Mouse (Mus musculus): ENCODE data around the gene Hcfc2. TPM values are rescaled to one million over a fixed set of nuclear protein-coding genes. Genes with fewer than 3 reads are reported as not detected.
A peak's percentile ranks its signal among the peaks of the same experiment; 100 is the strongest.

Hcfc2 gene
- polyA plus RNA-seq, 1 experiment from 2014 or later, result 47.5 TPM

DNA sequence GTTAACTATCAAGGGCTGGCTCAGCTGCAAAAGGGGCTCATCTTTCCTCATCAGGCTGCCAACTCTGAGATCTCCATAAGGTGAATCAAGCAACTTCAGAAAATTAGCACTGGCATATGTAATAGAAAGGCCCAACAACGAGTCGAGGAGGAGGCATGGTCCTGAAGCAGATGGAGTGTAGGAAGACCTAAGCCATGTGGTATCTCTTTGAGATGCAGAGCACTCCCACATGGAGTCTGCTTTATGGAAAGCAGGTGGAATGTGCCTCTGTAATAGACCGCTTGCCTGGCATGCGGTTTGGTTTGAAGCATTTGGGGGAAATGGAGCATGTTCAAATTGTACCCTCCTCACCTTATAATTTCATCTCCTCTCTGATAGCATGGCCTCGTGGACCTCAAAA lies 15.2 kb upstream of the Hcfc2 start:
- 86% methylated on average over 5 of the region's 5 CpGs for WGBS
- H3K4me2 ChIP-seq, result no peak overlapping the region
- H3K27ac ChIP-seq, result no peak overlapping the region
- H3K9me3 ChIP-seq (replicated peaks), result no peaks in the 10 kb centered on the region
- no peak overlapping the region for H3K9ac ChIP-seq
- H3K4me1 ChIP-seq, result no peaks in the 10 kb centered on the region
- no peak for ATAC-seq
- no peaks in the 10 kb centered on the region for H3K36me3 ChIP-seq (ENCODE audit: poor library complexity, severe bottlenecking)
- no peak overlapping the region for H3K4me3 ChIP-seq
- H3K27me3 ChIP-seq, result no peaks in the 10 kb centered on the region

DNA sequence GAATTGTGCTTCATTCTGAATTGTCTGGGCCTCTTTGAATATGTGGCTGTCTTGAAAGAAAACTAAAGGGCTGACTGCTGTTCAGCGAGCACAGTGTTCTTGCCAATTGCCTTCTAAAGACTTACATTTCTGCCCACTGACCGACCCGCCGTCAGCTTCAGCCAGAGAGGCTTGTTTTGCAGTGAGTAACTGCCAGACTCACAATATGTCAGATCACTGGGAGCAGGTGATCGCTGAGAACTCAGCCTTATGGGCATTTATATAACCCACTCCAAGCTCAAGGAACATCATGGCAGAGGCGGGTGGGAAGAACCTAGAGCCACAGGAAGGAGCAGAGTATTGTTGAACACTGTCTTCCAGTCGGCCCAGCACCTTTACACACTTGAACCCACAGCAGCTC lies 14.3 kb upstream of the Hcfc2 start:
- no peak overlapping the region for H3K27ac ChIP-seq
- no peaks in the 10 kb centered on the region for H3K36me3 ChIP-seq (ENCODE audit: poor library complexity, severe bottlenecking)
- 82% methylated on average over 7 of the region's 7 CpGs for WGBS
- ATAC-seq, result no peak
- H3K9me3 ChIP-seq (replicated peaks), result no peaks in the 10 kb centered on the region
- H3K9ac ChIP-seq, result no peak overlapping the region
- H3K27me3 ChIP-seq, result no peaks in the 10 kb centered on the region
- H3K4me2 ChIP-seq, result no peak overlapping the region
- no peak overlapping the region for H3K4me3 ChIP-seq
- H3K4me1 ChIP-seq, result no peaks in the 10 kb centered on the region

DNA sequence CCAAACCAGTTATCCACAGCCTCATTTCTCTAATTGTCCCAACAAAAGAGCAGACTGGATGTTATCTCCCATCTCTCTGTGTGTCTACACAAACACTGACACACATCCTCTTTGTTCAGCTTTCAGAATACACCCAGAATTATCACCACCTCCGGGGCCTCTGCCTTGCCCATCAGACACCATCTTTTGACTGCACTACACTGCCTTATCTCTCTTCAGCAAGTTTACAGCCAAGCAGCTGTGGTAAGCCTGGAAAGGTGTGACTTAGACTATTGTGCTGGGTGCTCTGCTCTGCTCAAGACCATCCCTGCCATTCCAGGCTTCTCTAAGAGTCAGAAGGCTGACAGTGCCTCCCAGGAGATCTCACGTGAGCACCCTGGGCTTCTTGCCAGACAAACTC lies 10.5 kb upstream of the Hcfc2 start:
- Histone ChIP-seq H3K27ac (no peak overlapping the region), H3K4me3 (no peak overlapping the region), H3K4me2 (no peak overlapping the region), H3K9ac (no peak overlapping the region), H3K27me3 (no peaks in the 10 kb centered on the region), H3K9me3 (replicated peaks) (no peaks in the 10 kb centered on the region), H3K4me1 (0 out of 2 replicates have a peak, but pooled peaks cover 1% of the 10 kb centered on the region), H3K36me3 (ENCODE audit: poor library complexity, severe bottlenecking) (no peaks in the 10 kb centered on the region)
- no peak for ATAC-seq
- 71% methylated on average over 2 of the region's 2 CpGs for WGBS

DNA sequence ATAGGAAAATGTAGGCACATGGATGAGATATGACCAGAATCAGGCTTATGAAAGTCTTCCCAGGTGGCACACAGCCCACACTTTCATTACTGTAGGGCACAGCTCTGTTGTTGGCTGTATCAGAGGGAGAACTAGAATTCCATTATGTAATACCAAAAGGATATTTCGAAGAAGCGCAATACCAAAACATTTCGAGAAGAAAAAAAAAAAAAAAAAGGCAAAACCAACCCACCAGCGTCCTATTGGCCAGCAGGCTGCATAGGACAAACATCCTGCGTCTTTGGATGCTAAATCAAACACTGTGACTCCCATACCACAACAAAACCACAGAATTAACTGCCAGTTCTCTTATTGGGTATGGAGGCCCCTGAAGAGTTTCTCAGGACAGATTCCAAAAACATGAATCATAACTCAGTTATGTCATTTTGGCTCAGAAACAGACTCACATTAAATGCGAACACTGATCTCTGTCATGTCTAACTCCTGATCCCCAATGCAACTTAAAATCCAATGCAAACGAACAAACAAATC lies 6.2 kb upstream of the Hcfc2 start:
- no peak for ATAC-seq
- Histone ChIP-seq H3K9ac (no peak overlapping the region), H3K9me3 (replicated peaks) (no peaks in the 10 kb centered on the region), H3K4me1 (0 out of 2 replicates have a peak, but pooled peaks cover 4% of the 10 kb centered on the region), H3K27ac (no peak overlapping the region), H3K36me3 (ENCODE audit: poor library complexity, severe bottlenecking) (no peaks in the 10 kb centered on the region), H3K4me2 (no peak overlapping the region), H3K4me3 (no peak overlapping the region), H3K27me3 (no peaks in the 10 kb centered on the region)
- 80% methylated on average over 7 of the region's 7 CpGs for WGBS

DNA sequence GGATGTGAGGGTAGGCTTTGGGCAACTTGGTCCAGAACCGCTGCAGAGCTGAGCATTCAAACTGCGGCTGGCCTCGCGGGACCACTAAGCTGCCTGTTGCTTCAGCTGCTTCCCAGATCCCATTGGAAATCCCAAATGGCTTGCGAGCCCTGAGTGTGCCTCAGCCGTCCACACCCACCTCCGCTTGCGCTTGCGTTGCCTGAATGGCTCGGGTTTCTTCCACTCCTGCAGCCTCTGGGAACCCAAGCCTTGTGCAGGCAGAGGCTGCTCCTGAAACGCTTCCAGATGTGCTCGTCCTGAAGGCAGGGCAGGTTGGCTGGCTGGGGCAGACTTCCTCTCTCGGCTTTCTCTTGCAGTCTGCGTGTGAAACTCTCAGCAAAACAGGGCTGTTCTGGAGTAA lies 5.5 kb upstream of the Hcfc2 start, which contains the start of gene Glt8d2:
Gene Glt8d2, minus strand, starts transcription at position 157 of the 400 bp plus-strand sequence.
- Histone ChIP-seq H3K36me3 (ENCODE audit: poor library complexity, severe bottlenecking) (no peaks in the 10 kb centered on the region), H3K9ac (peak within 1 kb of the TSS; percentile 2; the same call in 1 of the 2 replicates)

DNA sequence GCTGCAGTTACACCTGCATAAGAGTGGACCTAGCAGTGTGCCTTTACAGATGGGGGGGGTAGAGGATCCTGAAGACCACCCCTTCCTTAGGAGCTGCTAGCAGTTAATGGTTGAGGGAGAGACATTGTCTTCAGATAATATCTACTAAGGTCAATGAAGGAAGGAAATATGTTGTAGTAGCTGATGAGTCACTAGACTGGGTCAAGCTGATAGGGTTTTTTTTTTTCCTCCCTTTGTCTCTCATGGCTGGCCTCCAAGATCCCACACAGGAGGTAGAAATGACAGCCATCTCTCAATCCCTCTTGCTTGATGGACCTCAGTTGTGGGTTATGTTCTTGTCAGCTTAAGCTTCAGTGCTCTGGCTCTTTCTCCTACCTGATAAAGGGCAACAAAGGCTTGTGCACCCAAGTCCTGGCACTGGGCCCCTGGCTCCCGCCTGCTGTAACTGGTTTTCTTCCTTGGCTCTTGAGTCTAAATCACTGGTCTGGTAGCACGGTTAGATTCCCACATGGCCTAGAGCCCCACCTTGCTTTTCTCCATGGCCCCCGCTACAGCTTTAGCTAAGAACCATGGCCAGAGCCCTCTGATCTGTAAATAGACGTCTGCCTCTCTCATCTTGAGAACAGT lies 606 bp downstream of the Hcfc2 start:
- no peaks in the 10 kb centered on the region for H3K27me3 ChIP-seq
- peaks cover 4% of the 10 kb centered on the region; the same call in 1 of the 2 replicates for H3K36me3 ChIP-seq (ENCODE audit: poor library complexity, severe bottlenecking)
- H3K4me1 ChIP-seq, result peaks cover 16% of the 10 kb centered on the region
- no peaks in the 10 kb centered on the region for H3K9me3 ChIP-seq (replicated peaks)
- no peak overlapping the region for H3K4me3 ChIP-seq
- H3K9ac ChIP-seq, result no peak overlapping the region
- WGBS, result 73% methylated on average over 4 of the region's 4 CpGs
- no peak overlapping the region for H3K27ac ChIP-seq
- no peak for ATAC-seq
- H3K4me2 ChIP-seq, result no peak overlapping the region

More for the DNA sequence above, 5.5 kb upstream of the Hcfc2 start, which contains the start of gene Glt8d2:
- no peak within 1 kb of the TSS for H3K4me3 ChIP-seq
- 7% methylated on average over 14 of the region's 14 CpGs for WGBS
- H3K4me1 ChIP-seq, result 0 out of 2 replicates have a peak, but pooled peaks cover 4% of the 10 kb centered on the region
- no peaks in the 10 kb centered on the region for H3K27me3 ChIP-seq
- H3K4me2 ChIP-seq, result peak within 1 kb of the TSS; percentile 37
- H3K27ac ChIP-seq, result no peak within 1 kb of the TSS
- no peaks in the 10 kb centered on the region for H3K9me3 ChIP-seq (replicated peaks)
- ATAC-seq, result no peak

DNA sequence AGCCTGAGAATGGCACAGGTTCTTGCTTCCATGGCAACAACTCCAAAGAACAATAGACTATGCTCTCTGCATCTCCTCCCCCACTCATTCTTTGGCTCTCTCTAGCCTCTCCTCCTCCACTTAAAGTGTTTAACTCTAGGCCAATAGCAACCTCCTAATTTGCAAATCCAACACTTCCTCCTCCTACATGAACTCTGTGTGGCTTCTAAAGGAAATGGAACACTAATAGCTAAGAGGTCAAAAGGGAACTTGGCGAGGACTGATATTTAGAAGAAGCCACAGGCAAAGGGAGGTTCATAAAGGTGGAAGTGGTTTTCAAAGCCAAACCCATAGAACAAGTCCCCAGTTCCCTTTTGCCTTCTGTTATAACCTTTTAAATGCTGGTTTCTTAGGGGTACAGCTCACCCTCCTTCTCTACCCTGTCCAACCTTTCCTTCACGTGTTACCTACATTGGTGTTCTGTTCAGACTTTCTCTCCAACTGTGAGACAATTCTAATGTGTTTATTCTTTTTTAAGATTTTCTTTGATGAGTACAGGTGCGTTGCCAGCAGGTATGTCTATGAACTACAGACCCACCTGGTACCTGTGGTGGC lies 1.4 kb downstream of the Hcfc2 start:
- peaks cover 16% of the 10 kb centered on the region for H3K4me1 ChIP-seq
- H3K4me3 ChIP-seq, result no peak overlapping the region
- peaks cover 4% of the 10 kb centered on the region; the same call in 1 of the 2 replicates for H3K36me3 ChIP-seq (ENCODE audit: poor library complexity, severe bottlenecking)
- no peaks in the 10 kb centered on the region for H3K9me3 ChIP-seq (replicated peaks)
- H3K27ac ChIP-seq, result no peak overlapping the region
- ATAC-seq, result no peak
- no peaks in the 10 kb centered on the region for H3K27me3 ChIP-seq
- H3K9ac ChIP-seq, result no peak overlapping the region
- WGBS, result 78% methylated on average over 3 of the region's 3 CpGs
- H3K4me2 ChIP-seq, result no peak overlapping the region

DNA sequence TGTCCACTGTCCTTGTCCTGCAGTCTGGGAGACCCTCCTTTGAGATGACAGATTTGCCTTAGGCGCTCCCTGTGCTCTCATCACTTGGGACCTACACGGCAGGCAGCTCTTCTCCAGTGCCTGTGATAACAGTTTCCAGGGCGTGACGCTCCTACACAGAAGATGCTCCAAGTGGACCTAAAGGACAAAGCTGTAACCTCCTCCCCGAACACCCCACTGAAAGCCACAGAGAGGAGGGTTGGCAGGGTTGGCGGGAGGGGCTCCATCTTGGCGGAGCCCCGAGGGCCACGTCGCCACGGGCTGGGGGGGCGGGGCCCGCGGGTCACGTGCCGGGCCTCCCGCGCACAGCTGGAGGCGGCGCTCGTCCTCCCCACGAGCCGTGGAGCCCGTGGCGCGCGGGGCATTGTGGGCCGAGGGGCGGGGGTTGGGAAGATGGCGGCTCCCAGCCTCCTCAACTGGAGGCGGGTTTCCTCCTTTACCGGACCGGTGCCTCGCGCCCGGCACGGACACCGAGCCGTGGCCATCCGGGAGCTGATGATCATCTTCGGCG lies 2.8 kb downstream of the Hcfc2 start:
- Histone ChIP-seq H3K9me3 (replicated peaks) (no peaks in the 10 kb centered on the region), H3K4me3 (peak overlapping the region; percentile 91), H3K27ac (peak overlapping the region; percentile 75), H3K27me3 (no peaks in the 10 kb centered on the region), H3K4me1 (peaks cover 16% of the 10 kb centered on the region), H3K36me3 (ENCODE audit: poor library complexity, severe bottlenecking) (peaks cover 4% of the 10 kb centered on the region; the same call in 1 of the 2 replicates), H3K4me2 (peak overlapping the region; percentile 88), H3K9ac (peak overlapping the region; percentile 87)
- WGBS, result 0% methylated on average over 27 of the region's 42 CpGs
- peak; percentile 96 for ATAC-seq

DNA sequence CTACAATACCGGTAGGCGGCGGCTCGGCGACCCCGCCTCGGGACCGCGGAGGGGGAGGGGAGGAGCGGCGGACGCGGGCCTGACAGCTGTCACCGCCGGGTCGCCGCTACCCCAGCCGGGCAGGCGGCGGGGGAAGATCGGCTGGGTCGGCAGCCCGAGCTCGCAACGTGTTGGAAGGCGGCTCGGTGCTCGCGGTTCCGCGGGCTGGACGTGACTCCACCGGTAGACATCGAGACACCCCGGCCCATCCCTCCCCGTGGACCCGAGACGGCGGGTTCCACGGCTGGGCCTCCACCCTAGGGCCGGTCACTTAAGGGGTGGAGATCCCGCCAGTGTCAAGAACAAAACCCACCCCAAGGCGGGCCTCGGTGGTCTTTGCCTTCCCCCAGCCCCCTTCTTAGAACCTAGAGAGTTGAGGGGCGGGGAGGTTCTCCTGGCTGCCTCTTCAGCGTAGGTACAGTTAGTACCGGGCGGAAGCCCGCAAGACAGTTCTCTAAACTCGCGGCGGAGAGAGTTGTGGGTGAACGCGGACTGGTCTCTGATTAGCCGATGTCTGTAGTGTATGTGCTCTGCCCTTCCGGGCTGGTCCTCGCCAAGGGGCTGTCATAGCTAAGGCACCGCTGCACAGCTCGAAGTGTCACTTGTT lies 3.5 kb downstream of the Hcfc2 start:
- H3K9ac ChIP-seq, result peak overlapping the region; percentile 87
- no peaks in the 10 kb centered on the region for H3K9me3 ChIP-seq (replicated peaks)
- H3K4me2 ChIP-seq, result peak overlapping the region; percentile 88
- WGBS, result under 1% methylated on average over 50 of the region's 59 CpGs
- no peaks in the 10 kb centered on the region for H3K27me3 ChIP-seq
- H3K4me3 ChIP-seq, result peak overlapping the region; percentile 91
- peak overlapping the region; percentile 75; the same call in 1 of the 2 replicates for H3K27ac ChIP-seq
- peaks cover 8% of the 10 kb centered on the region for H3K36me3 ChIP-seq (ENCODE audit: poor library complexity, severe bottlenecking)
- peak; percentile 83 for ATAC-seq
- H3K4me1 ChIP-seq, result peaks cover 16% of the 10 kb centered on the region

DNA sequence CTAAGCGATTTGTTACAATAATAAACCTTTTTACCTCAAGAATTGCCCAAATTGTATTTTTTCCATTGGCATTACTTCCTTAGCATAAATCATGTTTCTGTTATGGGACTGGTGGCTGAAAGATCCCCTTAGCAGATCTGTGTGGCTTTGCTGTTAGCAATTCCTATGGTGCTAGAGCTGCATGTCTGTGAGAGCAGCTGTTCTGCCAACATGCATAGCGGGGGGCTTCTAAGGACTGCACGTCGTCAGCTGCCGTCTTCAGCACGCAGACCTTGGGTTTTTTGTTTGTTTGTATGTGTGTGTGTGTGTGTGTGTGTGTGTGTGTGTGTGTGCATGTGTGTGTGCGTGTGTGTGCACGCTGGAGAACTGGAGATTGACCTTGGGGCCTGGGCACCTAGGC lies 45.4 kb downstream of the Hcfc2 start:
- H3K4me3 ChIP-seq, result no peak overlapping the region
- H3K4me2 ChIP-seq, result no peak overlapping the region
- H3K27me3 ChIP-seq, result no peaks in the 10 kb centered on the region
- H3K27ac ChIP-seq, result no peak overlapping the region
- ATAC-seq, result no peak
- no peaks in the 10 kb centered on the region for H3K4me1 ChIP-seq
- H3K9me3 ChIP-seq (replicated peaks), result no peaks in the 10 kb centered on the region
- H3K36me3 ChIP-seq (ENCODE audit: poor library complexity, severe bottlenecking), result peaks cover 54% of the 10 kb centered on the region
- no peak overlapping the region for H3K9ac ChIP-seq
- 71% methylated on average over 8 of the region's 8 CpGs for WGBS

DNA sequence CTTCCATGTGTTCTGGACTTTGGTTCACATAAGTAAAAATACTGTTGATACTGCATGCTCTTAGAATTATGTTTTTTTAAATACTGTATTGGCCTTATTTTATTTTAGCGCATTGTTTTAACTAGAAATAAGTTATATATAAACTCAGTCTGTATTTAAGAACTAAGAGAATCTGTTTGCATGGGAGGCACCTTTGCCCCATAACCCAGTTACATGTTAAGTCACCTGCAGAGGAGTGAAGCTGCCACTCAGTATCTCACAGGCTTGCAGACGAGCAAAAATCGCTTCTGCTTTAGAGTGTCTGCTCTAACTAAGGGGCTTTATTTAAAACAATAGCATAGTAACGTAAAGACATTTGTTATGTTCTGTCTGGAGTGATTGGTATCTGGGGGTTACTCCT lies 45.9 kb downstream of the Hcfc2 start:
- H3K27ac ChIP-seq, result no peak overlapping the region
- H3K9ac ChIP-seq, result no peak overlapping the region
- ATAC-seq, result no peak
- H3K4me1 ChIP-seq, result no peaks in the 10 kb centered on the region
- peaks cover 55% of the 10 kb centered on the region for H3K36me3 ChIP-seq (ENCODE audit: poor library complexity, severe bottlenecking)
- no peak overlapping the region for H3K4me3 ChIP-seq
- no peaks in the 10 kb centered on the region for H3K27me3 ChIP-seq
- no peak overlapping the region for H3K4me2 ChIP-seq
- 91% methylated on average over 4 of the region's 4 CpGs for WGBS
- no peaks in the 10 kb centered on the region for H3K9me3 ChIP-seq (replicated peaks)

DNA sequence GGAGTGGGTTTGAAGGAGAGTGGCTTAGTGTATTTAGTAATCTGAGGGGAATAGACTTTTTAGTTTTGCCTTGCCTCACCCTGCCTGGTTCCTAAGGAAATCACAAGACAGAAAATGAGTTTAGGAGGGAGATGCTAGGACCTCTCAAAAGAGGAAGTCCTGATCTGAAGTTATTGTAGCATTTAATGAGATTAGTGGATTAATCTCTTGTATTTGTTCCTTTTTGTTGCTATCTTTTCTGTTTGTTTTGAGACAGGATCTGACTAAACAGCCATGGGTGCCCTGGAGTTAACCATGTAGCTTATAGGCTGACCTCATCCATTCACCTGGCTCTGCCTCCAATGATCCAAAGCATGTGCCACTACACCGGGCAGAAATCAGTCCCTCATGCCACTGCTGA lies 46.6 kb downstream of the Hcfc2 start:
- Histone ChIP-seq H3K36me3 (ENCODE audit: poor library complexity, severe bottlenecking) (peaks cover 58% of the 10 kb centered on the region), H3K9ac (no peak overlapping the region), H3K4me1 (no peaks in the 10 kb centered on the region), H3K4me2 (no peak overlapping the region), H3K27me3 (no peaks in the 10 kb centered on the region), H3K9me3 (replicated peaks) (no peaks in the 10 kb centered on the region), H3K4me3 (no peak overlapping the region), H3K27ac (no peak overlapping the region)
- 68% methylated on average over 1 of the region's 1 CpGs for WGBS
- ATAC-seq, result no peak

All from forebrain, embryonic 13.5 days (tissue).